Mouse (Mus musculus): ENCODE measurements around the gene Thoc5.

Gene Thoc5

DNA sequence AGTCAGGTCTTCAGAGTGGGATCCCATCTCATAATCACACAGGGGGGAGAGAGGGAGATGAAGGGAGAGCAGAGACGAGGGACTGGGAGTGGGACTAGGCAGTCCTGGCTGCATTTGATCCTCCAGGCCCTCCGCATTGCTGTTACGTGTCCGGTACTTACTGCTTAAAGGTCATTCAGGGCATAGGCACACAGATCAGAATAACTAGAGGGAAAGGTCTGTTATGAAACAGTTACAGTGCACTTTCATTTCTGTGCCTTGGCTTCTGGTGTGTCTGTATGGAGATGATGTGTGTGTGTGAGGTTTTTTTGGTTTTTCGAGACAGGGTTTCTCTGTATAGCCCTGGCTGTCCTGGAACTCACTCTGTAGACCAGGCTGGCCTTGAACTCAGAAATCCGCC, 11.1 kb downstream of the Thoc5 start:
- ATAC-seq (ENCODE audit: low TSS enrichment) = no peak

- peak; percentile 73 for ATAC-seq (ENCODE audit: low TSS enrichment)
These were observed 20.9 kb downstream of the Thoc5 start for GRCm38 (mm10) chr11:4916068-4916467.

GRCm38 (mm10) chr11:4921281-4921680, 26.2 kb downstream of the Thoc5 start:
- ATAC-seq (ENCODE audit: low TSS enrichment) = no peak

GRCm38 (mm10) chr11:4921751-4922150, 26.6 kb downstream of the Thoc5 start:
- ATAC-seq (ENCODE audit: low TSS enrichment) = no peak

DNA sequence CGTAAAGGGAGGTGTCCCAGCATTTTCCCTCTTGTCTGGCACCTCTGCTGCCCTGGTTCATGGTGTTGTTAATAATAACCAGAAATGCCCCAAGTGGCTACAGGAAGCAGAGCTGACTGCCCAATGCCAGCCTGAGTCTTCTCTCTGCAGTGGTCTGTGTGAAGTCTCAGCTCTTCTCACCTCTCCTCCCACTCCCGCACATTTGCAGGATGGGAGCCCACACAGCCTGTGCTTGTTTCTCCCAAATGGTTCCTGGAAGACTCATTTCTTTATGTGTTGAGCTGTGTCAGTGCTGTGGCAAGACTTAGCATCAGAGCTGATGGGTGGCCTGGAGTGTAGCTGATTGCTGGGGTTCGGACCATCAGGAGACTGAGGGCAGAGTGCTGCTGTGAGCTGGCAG, 32.1 kb downstream of the Thoc5 start:
- ATAC-seq (ENCODE audit: low TSS enrichment) = peak; percentile 88

GRCm38 (mm10) chr11:4931009-4931601, 36.0 kb downstream of the Thoc5 start:
- no peak for ATAC-seq (ENCODE audit: low TSS enrichment)

DNA sequence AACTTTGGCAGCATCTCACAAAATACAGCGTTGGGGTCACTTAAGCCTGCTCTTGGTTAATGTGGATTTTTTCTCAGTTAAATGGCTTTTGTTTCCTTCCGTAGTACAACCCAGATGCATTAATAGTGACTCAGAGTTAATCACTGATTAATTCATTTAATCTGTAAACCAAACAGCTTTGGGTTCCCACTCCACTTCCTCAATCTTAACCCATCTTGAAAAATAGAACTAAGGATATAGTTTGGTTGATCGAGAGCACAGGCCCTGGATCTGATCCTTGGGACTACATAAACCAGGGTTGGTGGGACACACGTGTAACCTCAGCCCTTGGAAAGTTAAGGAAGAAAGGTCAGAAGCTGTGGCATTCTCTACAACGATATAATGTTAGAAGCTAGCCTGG, 41.1 kb downstream of the Thoc5 start:
- ATAC-seq (ENCODE audit: low TSS enrichment) = no peak

- peak; percentile 26; the same call in 1 of the 2 replicates for ATAC-seq (ENCODE audit: low TSS enrichment)
These were observed 51.4 kb downstream of the Thoc5 start for GRCm38 (mm10) chr11:4946530-4946929.

- ATAC-seq (ENCODE audit: low TSS enrichment) = peak; percentile 81
These were observed 52.1 kb downstream of the Thoc5 start for GRCm38 (mm10) chr11:4946947-4947812.

DNA sequence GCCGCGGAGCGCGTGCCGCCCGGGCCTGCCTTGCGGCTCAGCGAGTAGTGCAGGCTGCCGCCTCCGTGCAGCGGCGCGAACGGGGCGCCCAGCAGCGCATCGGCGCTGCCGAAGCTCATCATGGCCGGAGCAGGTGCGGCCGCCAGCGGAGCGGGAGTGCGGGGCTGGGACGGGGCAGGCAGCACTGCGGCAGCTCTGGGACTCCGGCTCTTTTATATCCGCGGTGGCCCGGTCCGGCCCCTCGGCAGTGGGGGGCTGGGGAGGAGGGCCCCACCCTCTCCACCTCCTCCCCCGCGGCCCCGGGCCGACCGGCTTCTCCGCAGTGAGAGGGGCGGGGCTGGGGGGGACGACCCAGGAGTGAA, 52.7 kb downstream of the Thoc5 start, which contains the start of gene Nefh:
Nefh (minus strand) TSS at position 252 of the 362 bp plus-strand sequence.
- peak; percentile 4; the same call in 1 of the 2 replicates for ATAC-seq (ENCODE audit: low TSS enrichment)

GRCm38 (mm10) chr11:4948792-4949191, 53.7 kb downstream of the Thoc5 start:
- ATAC-seq (ENCODE audit: low TSS enrichment) = no peak

GRCm38 (mm10) chr11:4949256-4950044, 54.3 kb downstream of the Thoc5 start:
- no peak for ATAC-seq (ENCODE audit: low TSS enrichment)

GRCm38 (mm10) chr11:4953401-4953800, 58.3 kb downstream of the Thoc5 start:
- ATAC-seq (ENCODE audit: low TSS enrichment) = no peak

- ATAC-seq (ENCODE audit: low TSS enrichment) = peak; percentile 66
These were observed 58.8 kb downstream of the Thoc5 start for GRCm38 (mm10) chr11:4953918-4954317.

GRCm38 (mm10) chr11:4963099-4963808, 68.1 kb downstream of the Thoc5 start:
- ATAC-seq (ENCODE audit: low TSS enrichment) = peak; percentile 36; the same call in 1 of the 2 replicates

GRCm38 (mm10) chr11:4966325-4966724, 71.2 kb downstream of the Thoc5 start:
- ATAC-seq (ENCODE audit: low TSS enrichment) = no peak

- 0 out of 2 replicates have a peak, but pooled peaks have one; percentile 35 for ATAC-seq (ENCODE audit: low TSS enrichment)
These were observed 71.8 kb downstream of the Thoc5 start for GRCm38 (mm10) chr11:4966888-4967287.

- no peak for ATAC-seq (ENCODE audit: low TSS enrichment)
These were observed 72.4 kb downstream of the Thoc5 start for GRCm38 (mm10) chr11:4967549-4967948.

- no peak for ATAC-seq (ENCODE audit: low TSS enrichment)
These were observed 73.3 kb downstream of the Thoc5 start for GRCm38 (mm10) chr11:4968376-4968775.

- peak; percentile 89 for ATAC-seq (ENCODE audit: low TSS enrichment)
These were observed 78.1 kb downstream of the Thoc5 start for GRCm38 (mm10) chr11:4972967-4973870.

GRCm38 (mm10) chr11:4973871-4974256, 78.7 kb downstream of the Thoc5 start:
- no peak for ATAC-seq (ENCODE audit: low TSS enrichment)

Data from frontal cortex, adult (tissue).